Mouse (Mus musculus): ENCODE measurements around the gene Gda.

Gda gene

DNA sequence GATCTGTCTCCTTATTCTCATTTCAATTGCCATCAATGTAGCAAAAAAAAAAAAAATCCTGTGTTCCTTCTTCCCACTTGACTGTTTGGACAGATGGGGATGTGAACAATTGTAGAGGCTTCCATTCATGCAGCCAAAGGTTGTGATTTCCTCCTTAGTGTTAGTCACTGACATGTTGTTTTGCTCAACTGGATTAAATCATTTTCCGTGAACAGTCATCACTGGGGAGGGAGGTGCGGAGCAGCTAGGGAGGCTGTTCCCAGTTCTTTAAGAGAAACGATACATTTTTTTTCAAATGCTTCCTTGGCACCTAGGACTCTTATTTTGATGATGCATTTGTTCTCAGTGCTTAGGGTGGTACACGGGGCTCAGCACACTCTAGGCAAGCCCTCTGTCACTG is 15.8 kb downstream of the Gda start:
- DNase-seq (ENCODE audit: low read depth, low spot score) = no peak

DNA sequence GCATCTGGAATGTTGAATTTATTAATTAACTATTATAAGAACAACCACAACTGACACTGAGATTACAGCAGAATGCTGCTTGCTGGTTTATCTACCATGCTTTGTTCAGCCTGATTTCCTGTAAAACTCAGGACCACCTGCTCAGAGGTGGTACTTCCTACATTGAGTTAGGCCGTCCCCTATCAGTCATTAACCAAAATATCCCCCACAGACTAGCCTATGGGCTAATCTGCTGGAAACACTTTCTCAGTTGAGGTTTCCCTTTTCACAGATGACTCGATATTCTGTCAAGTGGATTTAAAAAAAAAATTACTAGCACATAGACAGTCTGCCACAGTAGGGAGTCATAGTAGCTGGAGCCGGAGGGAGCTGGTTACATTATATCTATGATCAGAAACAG is 31.5 kb downstream of the Gda start:
- no peak for DNase-seq (ENCODE audit: low read depth, low spot score)

DNA sequence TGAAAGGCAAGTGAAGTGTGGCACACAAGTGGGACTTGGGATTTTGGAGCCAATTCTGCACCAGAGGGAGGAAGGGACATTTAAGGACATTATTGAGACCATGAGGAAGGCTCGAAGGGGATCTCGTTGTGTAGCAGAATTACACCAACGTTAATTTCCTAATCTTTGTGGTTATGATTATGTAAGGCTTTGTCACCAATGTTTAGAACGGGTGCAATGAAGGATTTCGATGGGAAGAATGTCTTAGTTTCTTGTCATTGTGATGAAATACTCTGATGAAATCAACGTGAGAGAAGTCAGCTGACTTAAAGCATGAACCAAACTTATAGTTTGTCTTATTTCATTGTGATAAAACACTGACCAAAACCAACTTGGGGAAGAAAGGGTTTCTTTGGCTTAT is 32.4 kb downstream of the Gda start:
- DNase-seq (ENCODE audit: low read depth, low spot score) = no peak

DNA sequence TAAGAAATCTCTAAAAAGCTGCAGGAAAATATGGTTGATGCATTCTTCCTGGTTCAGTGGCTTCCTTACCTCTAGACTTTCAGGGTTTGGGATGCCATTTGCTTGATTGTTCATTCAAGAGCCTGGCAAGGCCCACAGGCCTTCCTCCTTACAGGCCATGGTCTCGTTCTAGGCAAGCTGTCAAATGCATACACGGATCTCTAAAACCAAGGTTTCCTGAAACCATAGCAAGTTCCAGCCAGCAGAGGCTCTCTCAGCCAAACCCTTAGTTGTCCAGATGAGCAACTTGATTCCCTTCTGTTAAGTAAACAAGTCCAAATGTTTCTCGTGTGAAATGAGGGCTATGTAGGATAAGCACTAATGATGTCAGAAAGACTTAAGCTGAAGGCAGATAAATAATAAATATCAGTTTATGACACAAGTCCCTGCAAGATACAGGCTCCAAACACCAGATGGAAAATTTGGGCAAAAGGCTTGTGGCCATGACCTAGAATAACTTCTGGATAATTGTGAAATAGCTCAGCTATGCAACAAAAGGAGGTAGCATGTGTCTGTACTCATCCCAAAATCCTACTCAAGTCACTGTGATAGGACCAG is 34.0 kb downstream of the Gda start:
- DNase-seq (ENCODE audit: low read depth, low spot score) = no peak

DNA sequence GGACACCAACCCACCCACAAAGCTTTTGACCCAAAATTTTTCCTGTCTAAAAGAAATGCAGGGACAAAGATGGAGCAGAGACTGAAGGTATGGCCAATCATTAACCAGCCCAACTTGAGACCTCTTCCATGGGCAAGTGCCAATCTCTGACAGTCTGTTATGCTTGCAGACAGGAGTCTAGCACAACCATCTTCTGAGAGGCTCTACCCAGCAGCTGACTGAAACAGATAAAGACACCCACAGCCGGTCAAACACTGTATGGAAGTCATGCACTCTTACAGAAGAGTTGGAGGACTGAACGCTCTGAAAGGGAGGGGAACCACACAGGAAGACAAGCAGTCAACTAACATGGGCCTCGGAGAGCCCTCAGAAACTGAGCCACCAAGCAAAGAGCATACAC is 36.7 kb downstream of the Gda start:
- no peak for DNase-seq (ENCODE audit: low read depth, low spot score)

DNA sequence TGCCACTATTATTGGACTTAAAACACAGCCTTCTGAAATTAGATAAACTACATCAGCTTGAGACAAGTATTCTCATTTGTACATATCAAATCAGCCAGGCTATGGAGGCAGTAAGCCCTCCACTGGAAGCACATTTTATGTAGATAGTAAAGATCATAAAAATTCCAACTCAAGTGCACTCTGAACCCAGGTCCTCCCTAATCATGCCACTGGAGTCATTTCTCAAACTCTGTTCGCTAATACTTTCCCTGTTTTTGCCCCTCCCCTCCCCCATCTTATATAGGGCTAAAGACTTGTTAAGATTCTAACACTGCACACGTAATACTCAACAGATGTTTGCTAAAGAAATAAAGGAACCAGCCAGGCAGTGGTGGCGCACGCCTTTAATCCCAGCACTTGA is 39.9 kb downstream of the Gda start:
- no peak for DNase-seq (ENCODE audit: low read depth, low spot score)

DNA sequence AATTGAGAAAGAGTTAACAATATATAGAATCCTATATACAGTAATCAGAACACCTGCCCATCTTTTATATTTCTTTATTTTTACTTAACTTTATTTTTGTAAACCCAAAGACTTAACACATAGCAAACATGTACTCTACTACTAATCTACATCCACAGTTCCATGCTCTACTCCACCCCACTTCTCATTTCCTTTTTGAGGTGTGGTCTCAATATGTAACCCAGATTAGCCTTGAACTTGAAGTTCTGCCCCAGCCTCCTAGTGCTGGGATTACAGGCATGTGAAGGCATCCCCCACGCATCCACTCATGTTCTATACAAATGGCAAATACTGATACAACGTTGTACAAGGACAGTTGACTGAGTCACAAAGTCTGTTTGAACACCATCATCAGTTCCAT is 40.4 kb downstream of the Gda start:
- DNase-seq (ENCODE audit: low read depth, low spot score) = no peak

DNA sequence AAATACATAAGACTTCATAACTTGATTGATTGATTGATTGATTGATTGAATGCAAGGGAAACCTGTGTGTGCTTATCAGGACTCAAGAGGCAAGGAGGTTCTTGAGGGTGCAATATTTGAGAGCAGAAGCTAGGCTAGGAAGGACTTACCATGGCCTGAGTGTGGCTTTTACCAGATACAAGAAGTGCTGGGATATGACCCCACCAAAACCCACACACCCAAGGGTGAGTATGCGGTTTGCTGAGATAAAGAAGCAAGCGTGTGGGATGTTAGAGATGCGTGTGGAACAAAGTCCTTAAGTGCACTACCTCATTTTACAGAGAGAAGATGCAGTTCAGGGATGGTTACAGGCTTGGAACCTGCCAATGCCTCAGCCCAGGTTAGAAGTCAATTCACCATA is 41.0 kb downstream of the Gda start:
- no peak for DNase-seq (ENCODE audit: low read depth, low spot score)

DNA sequence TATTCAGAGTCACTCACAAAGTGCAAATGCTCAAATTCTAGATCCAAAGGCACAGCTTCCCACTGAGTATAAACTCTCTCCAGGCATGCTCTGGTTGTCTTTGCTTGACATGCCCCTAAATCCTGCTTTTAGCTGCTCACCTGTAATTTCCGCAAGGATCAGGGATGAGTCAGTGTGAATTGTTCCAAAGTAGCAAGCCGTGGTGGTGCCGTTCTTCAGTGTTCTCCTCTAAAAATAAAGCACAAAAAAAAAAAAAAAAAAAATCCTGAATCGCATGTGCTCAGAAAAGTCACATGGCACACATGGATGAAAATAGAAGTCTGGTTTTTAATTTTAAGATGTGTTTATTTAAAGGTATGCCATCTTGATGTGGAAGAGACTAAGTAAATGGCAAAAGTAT is 47.9 kb downstream of the Gda start:
- DNase-seq (ENCODE audit: low read depth, low spot score) = no peak

DNA sequence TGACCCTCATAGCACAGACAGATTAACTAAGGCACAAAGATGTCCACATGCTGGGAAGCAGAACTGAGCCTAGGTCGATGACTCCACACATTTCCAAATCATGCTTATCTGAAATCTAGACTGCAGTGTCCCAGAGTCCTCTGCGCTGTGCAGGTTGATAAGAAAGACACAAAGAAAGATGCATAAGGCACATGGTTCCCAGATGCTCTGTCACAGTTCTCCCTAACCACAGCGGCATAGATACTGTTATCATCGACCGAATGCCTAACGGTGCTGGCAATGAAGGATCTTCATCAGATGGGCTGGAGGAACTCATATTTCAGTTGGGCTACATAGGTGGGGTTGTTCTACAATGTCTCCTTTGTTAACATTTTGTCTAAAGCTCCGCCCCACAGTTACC is 49.5 kb downstream of the Gda start:
- no peak for DNase-seq (ENCODE audit: low read depth, low spot score)

DNA sequence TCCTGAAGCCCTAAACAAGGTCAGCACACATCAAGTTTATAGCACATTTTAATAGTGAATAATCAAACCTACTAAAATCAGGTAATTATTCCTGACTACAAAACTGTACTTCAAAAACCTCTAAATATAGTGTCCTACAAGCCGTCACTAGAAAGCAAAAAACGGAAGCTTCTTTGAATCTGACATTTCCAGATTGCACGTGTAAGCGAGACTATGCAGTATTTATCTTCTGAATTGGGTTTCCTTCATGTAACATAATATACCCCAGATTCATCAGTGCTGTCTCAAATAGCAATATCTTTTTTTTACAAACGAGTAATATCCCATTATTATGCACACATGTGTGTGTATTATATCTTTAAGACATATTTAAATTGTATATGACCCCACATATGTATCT is 54.8 kb downstream of the Gda start:
- DNase-seq (ENCODE audit: low read depth, low spot score) = no peak

DNA sequence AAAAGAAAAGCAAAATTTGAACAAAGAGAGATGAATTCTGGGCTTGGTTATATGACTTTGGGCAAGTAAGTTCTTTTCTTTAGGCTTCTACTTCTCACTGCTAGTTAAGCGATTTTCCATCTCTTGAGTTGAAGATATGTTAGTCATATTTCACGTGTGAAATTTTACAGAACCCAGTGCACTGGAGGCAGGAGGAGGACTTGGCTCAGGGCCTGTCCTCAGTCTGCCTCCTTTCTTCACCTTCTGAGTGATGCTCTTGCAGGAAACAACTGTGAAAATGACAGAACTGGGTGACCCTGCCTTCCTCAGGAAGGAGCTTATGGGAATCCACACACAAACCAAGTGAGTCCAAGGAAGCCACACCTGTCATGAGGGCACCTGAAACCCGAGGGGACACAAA is 57.9 kb downstream of the Gda start:
- no peak for DNase-seq (ENCODE audit: low read depth, low spot score)

DNA sequence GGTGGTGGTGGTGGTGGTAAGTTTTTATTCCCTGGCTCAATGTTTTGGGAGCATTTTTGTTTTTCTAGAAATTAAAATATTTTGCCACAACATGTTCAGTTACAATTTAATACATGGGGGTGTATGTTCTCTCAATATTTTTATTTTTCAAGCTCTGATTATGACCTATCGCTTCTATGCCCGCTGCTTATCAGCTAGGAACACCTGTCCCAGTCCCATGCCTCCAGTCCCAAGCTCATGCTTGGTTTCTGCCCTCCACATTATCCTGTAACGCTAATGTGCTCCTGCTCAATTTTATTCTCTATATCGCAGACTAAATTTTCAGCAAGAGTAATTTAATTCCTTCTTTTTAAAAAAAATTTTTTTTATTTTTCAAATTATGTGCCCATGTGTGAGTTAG is 64.1 kb downstream of the Gda start:
- no peak for DNase-seq (ENCODE audit: low read depth, low spot score)

DNA sequence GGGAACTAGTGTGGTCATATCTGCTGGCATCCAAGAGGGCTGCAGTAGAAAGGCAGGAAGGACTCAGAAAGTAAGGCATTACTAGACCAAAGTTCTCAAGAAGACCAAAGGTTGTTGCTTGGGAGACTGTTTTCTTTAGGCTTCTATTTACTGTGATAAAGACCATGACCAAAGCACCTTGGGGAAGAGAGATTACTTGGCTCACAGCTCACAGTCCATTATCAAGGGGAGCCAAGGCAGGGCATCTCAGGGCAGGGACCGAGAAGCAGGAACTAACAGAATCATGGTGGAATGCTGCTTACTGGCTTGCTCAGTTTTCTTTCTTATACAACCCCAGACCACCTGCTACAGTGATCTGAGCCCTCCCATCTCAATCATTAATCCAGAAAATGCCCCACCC is 65.9 kb downstream of the Gda start:
- no peak for DNase-seq (ENCODE audit: low read depth, low spot score)

DNA sequence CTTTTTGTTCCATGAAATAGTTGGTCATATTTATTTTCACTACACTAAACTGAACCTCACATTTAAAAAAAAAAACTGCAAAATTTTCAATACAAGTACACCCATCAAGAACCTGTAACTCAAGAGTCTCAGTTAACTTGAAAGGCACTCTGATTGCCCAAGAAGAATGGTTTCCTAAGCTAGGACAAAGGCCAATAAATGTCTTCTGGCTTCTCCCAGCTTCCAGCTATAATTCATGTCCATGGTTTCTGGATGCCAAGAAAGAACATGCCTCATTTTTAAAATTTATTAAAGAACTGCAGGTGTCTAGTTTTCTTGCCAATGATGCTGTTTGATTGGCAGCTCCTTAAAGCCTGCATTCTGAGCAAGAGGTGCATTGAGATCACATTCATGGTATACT is 75.3 kb downstream of the Gda start:
- no peak for DNase-seq (ENCODE audit: low read depth, low spot score)

DNA sequence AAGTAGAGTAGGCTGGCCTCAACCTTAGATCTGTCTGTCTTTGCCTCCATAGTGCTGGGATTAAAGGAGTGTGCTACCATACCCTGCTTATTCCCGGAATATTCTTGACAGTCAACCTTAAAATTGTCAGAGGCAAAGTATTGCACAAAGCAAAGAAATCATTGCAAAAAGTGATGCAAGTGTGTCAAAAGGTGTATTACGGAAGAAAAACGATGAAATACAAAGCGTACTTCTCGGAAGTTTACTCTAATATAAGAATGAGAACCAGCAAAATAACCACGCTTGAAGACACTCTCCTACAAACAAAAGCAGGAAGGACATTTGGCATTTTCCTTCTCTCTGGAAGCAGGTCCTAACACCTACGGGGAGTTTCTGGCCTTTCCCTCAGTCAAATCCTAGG is 76.9 kb downstream of the Gda start:
- no peak for DNase-seq (ENCODE audit: low read depth, low spot score)

DNA sequence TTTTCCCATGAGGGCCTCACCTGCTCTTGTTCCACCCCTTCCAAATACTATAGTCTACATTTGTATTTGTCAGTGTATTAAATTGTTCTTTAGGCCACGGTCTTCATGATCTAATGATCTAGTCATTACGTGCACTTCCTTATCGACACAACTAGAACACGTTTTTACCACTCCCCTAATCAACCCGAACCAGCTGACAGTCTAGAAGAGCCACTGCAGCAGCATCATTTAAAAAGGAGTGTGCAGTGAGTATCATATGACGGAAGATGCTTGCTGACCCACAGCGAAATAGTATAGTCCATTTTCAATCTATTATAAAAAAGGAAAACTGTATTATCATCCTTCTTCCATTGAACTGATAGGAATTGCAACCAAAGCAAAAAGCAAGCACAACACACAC is 82.3 kb downstream of the Gda start:
- DNase-seq (ENCODE audit: low read depth, low spot score) = no peak

DNA sequence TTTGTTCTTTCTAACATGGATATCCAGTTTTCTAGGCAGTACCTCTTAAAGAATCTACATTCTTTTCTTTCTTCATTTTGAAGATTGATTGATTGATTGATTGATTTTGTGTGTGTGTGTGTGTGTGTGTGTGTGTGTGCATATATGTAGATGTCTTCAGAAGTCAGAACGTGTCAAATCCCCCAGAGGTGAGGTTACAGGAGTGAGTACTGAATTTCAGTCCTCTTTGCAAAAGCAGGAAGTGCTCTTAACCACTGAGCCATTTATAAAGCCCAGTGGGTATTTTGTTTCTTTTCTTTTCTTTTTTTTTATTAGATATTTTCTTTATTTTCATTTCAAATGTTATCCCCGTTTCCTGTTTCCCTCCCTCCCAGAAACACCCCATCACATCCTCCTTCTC is 86.4 kb downstream of the Gda start:
- no peak for DNase-seq (ENCODE audit: low read depth, low spot score)

DNA sequence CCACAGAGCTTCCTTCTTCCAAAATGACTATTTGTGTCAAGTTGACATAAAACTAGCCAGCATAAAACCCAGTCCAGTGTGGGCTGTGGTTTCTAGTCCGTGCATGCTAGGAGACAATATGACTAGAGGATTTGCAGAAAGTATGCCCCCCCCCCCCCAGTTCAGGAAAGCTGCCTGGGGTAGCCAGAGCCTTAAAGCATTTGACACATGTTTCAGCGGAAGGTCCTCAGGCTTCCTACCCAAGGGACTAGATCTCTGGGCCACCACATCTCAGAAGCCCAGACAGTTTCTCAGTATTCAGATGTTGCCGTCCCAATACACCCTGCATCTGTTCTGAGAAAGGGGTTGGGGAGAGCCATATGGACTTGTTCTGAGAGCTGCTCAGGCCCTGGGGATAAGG is 89.0 kb downstream of the Gda start:
- DNase-seq (ENCODE audit: low read depth, low spot score) = no peak

DNA sequence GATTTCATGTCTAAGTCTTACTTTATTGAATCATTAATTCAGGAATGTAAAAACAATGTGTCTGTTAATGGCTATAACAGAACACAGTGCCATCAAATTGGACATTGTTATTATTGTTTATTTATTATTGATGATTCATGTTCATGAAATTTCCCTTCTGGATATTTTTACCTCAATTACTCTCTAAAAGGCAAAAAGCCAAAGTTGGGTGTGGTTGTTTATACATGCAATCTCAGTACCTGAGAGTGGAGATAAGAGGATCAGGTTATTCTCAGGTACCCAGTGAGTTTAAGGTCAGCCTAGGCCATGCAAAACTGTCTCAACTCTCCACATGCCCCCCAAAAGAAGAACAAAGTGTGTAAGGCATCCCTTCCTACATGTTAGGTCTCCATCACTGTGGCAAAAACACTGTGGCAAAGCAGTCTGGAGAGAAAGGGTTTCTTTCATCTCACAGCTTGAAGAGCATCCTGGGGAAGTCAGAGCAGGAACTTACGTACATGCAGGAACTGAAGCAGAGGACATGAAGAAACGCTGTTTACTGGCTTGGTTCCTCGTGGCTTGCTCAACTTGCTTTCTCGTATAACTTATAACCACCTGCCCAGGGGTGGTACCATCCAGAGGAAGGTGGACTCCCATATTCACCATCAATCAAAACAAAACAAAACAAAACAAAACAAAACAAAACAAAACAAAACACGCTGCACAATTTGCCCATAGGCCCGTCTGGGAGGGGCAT is 89.6 kb downstream of the Gda start:
- no peak for DNase-seq (ENCODE audit: low read depth, low spot score)

DNA sequence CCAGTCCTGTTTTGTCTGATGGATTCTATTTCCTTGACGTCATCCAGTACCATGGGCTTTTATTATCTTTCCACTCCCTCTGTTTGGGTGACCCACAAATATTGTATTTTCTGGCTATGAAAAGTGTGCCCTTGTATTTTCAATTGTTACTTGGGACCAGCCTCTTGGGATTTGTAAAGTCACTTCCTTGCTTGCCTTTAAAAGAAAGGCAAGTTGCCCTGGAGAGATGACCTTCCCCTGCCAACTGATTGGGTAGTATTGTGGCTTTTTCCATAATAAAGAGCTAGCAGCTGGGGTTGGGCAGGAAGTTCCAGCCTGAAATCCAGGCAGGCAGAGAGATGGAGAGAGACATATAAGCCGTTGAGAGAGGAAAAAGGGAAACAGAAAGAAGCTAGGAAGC is 91.5 kb downstream of the Gda start:
- DNase-seq (ENCODE audit: low read depth, low spot score) = peak; percentile 36

DNA sequence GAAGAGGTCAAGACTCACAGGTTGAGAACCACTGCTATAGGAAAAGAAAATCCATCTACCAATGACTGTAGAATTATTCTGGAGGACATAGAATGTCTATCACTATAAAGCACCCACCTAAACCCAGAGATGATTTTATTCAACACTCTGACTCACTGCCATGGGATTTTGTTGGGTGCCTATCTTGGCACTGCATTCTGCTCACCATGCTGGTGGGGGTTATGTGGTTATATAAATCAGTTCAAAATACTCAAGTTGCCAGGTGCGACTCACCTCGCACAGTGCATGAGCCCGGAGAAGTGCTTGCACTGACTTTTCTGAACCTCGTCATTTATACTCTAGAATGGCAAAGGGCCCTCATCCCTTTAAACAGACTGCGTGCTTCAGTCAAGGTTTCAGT is 94.0 kb downstream of the Gda start:
- no peak for DNase-seq (ENCODE audit: low read depth, low spot score)

DNA sequence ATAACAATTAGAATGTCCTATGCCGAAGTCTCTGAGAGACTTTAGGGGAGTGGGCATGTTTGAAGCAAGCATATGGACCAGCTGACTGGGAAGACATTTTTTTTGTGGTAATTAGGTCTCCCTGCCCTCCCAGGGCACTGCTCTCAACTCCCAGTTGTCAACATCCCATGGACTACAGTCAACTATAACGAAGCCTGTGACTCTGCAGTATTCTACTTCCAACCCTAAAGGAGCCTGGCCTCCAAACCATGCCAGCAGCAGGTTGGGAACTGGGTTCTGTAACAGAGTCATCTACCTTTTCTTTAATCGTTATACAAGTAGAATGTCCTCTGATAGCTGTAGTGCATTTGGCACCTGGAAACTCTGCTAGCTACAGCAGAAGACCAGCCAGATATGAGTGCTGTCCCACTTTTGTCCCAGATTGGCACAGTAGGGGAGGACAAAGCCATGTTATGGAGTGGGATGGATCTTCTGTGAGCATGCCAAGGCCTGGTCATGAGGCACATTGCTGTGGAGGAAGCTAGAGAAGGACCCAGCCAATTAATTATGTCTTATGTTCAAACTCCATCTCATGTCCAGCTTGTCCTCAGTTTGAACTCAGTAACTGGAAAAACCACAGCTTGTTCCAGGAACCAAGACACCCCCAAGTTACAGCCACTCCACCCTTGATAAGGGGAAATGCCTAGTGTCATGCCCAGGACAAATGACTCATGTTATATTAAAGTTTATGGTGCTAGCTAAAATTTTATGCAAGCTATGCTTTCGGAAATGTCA is 96.6 kb downstream of the Gda start:
- DNase-seq (ENCODE audit: low read depth, low spot score) = no peak

Data from ZHBTc4 (cell line).